Mouse (Mus musculus): Measurements from ENCODE around the gene Glra1.

GRCm38 (mm10) chr11:55542128-55542527 is 65.9 kb downstream of the Glra1 start:
- TF ChIP-seq CTCF (IDR thresholded peaks at IDR 0.05) = no peak
- TF ChIP-seq EP300 (IDR thresholded peaks at IDR 0.05; ENCODE audit: insufficient read depth, low read depth, low read length) = no peak
